In the genomic region with DNA sequence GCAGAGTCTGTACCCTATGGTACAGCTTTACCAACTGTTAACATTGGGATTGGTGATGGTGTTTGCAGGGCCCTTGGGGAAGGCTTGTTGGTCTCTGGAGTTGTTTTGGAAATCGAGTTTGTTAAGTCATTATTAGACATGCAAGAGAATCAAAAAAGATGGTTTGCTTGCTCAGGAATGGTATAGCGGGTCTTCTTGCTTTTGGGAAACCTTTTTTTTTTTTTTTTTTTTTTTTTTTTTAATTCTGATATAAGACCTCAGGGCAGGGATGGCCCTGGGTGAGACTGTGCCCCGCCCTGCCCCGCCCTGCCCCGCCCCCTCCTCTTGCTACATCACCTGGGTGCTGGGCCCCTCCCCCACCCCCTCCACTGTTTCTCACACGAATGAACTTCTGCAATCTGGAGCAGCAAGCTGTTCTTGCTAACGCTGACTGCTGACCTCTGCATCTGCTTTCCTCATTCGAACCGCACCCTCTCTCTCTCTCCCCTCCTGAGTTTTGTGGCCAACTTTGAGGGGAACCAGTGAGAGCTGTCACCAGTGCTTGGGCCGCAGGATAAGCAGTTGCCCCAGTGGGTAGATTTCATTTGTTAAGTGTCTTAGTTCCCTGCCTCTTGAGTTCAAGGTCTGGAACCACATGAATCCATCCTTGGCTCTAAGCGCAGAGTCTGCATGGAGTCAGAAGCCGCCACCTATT, we compare ENCODE assay signal across 9 mouse cellular contexts.
DNase-seq lines count a peak whose midpoint lies in the region; ATAC-seq lines count a peak whose summit lies in the region.
"Had no signal": no experiment of that assay in that cellular context is flagged by ENCODE, and none has a peak within 500 bp of the region (broad histone marks: within the 10 kb centered on the region; RNA-seq: fewer than 3 reads in every experiment).

No protein-coding gene starts in this region.

- WGBS in heart, embryonic 13.5 days = 41% methylated on average over 12 of the region's 12 CpGs
- WGBS in forebrain, embryonic 11.5 days = 55% methylated on average over 10 of the region's 12 CpGs

- peak; percentile 61 for DNase-seq in adrenal gland, adult 8-10 months
- no peak for DNase-seq in adrenal gland, postnatal 4 days (ENCODE audit: low spot score in 2 of 2)
- DNase-seq in ES-CJ7 (ENCODE audit: low read depth, low spot score) = peak; percentile 85
- DNase-seq in lung, postnatal 36 days = peak; percentile 73
- no peak for DNase-seq in urinary bladder, postnatal 25 days (ENCODE audit: low spot score)
- DNase-seq in cerebellum, postnatal 25 days = no peak
- DNase-seq in forebrain, embryonic 11.5 days (ENCODE audit: low spot score) = no peak

- H3K4me2 ChIP-seq in heart, embryonic 13.5 days = no peak overlapping the region
- no peak overlapping the region for H3K4me2 ChIP-seq in forebrain, embryonic 11.5 days (ENCODE audit: low read depth, low read length, severe bottlenecking)

- H3K4me1 ChIP-seq in heart, embryonic 13.5 days = peaks cover 65% of the 10 kb centered on the region
- peaks cover under 1% of the 10 kb centered on the region; the same call in 1 of the 2 replicates for H3K4me1 ChIP-seq in forebrain, embryonic 11.5 days (replicated peaks; ENCODE audit: control insufficient read depth, insufficient read depth, low read length)

- H3K9ac ChIP-seq in heart, embryonic 13.5 days = 0 out of 2 replicates have a peak overlapping the region, but pooled peaks have one; percentile 40
- no peak overlapping the region for H3K9ac ChIP-seq in forebrain, embryonic 11.5 days (ENCODE audit: low read length)

- H3K27ac ChIP-seq in heart, embryonic 13.5 days (replicated peaks) = no peak overlapping the region
- H3K27ac ChIP-seq in forebrain, embryonic 11.5 days (ENCODE audit: low read depth, low read length) = no peak overlapping the region

- no peak overlapping the region for H3K4me3 ChIP-seq in heart, embryonic 13.5 days
- no peak overlapping the region for H3K4me3 ChIP-seq in forebrain, embryonic 11.5 days (ENCODE audit: low read depth, low read length)
- H3K4me3 ChIP-seq: erythroblast, embryonic 14.5 days had no signal

- H3K9me3 ChIP-seq in heart, embryonic 13.5 days = no peaks in the 10 kb centered on the region
- H3K9me3 ChIP-seq in forebrain, embryonic 11.5 days (ENCODE audit: control insufficient read depth, low read length) = no peaks in the 10 kb centered on the region

- ATAC-seq in heart, embryonic 13.5 days (ENCODE audit: extremely low read depth, insufficient number of reproducible peaks, low FRiP score, low TSS enrichment) = no peak
- ATAC-seq in forebrain, embryonic 11.5 days (replicated peaks; ENCODE audit: low FRiP score) = no peak

- H3K36me3 ChIP-seq in heart, embryonic 13.5 days = no peaks in the 10 kb centered on the region
- H3K36me3 ChIP-seq in forebrain, embryonic 11.5 days (ENCODE audit: control insufficient read depth, insufficient read depth, low read length) = no peaks in the 10 kb centered on the region

- H3K27me3 ChIP-seq in heart, embryonic 13.5 days (replicated peaks) = no peaks in the 10 kb centered on the region
- H3K27me3 ChIP-seq in forebrain, embryonic 11.5 days (ENCODE audit: control insufficient read depth, insufficient read depth, low read length) = no peaks in the 10 kb centered on the region

Comparison
In these comparisons a context has a peak if more than half of its experiments do, and no peak if none do; other contexts are left out.
1. DNase-seq: peak in adrenal gland, adult 8-10 months (single experiment), ES-CJ7 (single experiment) and lung, postnatal 36 days (single experiment); none in adrenal gland, postnatal 4 days (0 of 2), urinary bladder, postnatal 25 days (single experiment), cerebellum, postnatal 25 days (0 of 2) and forebrain, embryonic 11.5 days (single experiment).